Mouse (Mus musculus) gastrocnemius, postnatal 36 days (tissue): ENCODE measurements around the gene Senp6. TPM values are rescaled to one million over a fixed set of nuclear protein-coding genes. Genes with fewer than 3 reads are reported as not detected.
A peak's percentile ranks its signal among the peaks of the same experiment; 100 is the strongest.
"Not testable (repeated sequence)": the region's sequence is repeated elsewhere in the genome, so short reads cannot be mapped to it uniquely, and the experiment has no call there.

ENCODE experiments used
- DNase-seq, 2 experiments: peaks; one replicate each; pipeline ENCODE4 v3.0.0; 2022
- intact Hi-C: fragments of 180-260 bp; cut with DNase I; formaldehyde crosslinking; loops from one replicate; pipeline ENCODE4 v1.15.1; 2025
- total RNA-seq, 2 experiments: library from RNA; stranded (reverse); gene quantifications; 2 replicates each; pipeline ENCODE4 v1.2.3; 2021

Senp6 gene
- total RNA-seq, 2 experiments from 2014 or later: 42.8 to 48.2 TPM

- no peak for DNase-seq
- intact Hi-C loops: no loop called here
Measured at GRCm38 (mm10) chr9:80071616-80072015, 4.9 kb downstream of the Senp6 start.

- DNase-seq: no peak
- intact Hi-C loops: no loop called here
Measured at GRCm38 (mm10) chr9:80074067-80074466, 7.4 kb downstream of the Senp6 start.

GRCm38 (mm10) chr9:80074949-80075348 lies 8.2 kb downstream of the Senp6 start:
- intact Hi-C loops: no loop called here

GRCm38 (mm10) chr9:80080941-80081340 lies 14.2 kb downstream of the Senp6 start:
- DNase-seq: no peak
- intact Hi-C loops: no loop called here

More at GRCm38 (mm10) chr9:80074949-80075348, 8.2 kb downstream of the Senp6 start:
- no peak for DNase-seq

GRCm38 (mm10) chr9:80084429-80085092 lies 17.9 kb downstream of the Senp6 start:
- intact Hi-C loops: no loop called here
- no peak for DNase-seq

- no peak for DNase-seq
- intact Hi-C loops: no loop called here
Measured at GRCm38 (mm10) chr9:80085665-80086064, 19.0 kb downstream of the Senp6 start.

- DNase-seq, intact Hi-C loops: not testable (repeated sequence)
Measured at GRCm38 (mm10) chr9:80086272-80086966, 19.7 kb downstream of the Senp6 start.

- intact Hi-C loops: no loop called here
Measured at GRCm38 (mm10) chr9:80089409-80089808, 22.7 kb downstream of the Senp6 start.

GRCm38 (mm10) chr9:80096325-80096724 lies 29.6 kb downstream of the Senp6 start:
- DNase-seq: no peak
- intact Hi-C loops: no loop called here

More at GRCm38 (mm10) chr9:80089409-80089808, 22.7 kb downstream of the Senp6 start:
- DNase-seq: no peak

- intact Hi-C loops: no loop called here
- DNase-seq: no peak
Measured at GRCm38 (mm10) chr9:80145992-80146587, 79.4 kb downstream of the Senp6 start.

GRCm38 (mm10) chr9:80149594-80149993 lies 82.9 kb downstream of the Senp6 start:
- intact Hi-C loops: no loop called here
- no peak for DNase-seq

GRCm38 (mm10) chr9:80155277-80155676 lies 88.6 kb downstream of the Senp6 start:
- no peak for DNase-seq
- intact Hi-C loops: loop anchor here (10.0 kb wide), 1 partner anchor 90 kb away; no protein-coding TSS in a partner anchor

GRCm38 (mm10) chr9:80156780-80157179 lies 90.1 kb downstream of the Senp6 start:
- intact Hi-C loops: loop anchor here (10.0 kb wide), 1 partner anchor 88 kb away; no protein-coding TSS in a partner anchor
- DNase-seq: no peak

GRCm38 (mm10) chr9:80157840-80158465 lies 91.2 kb downstream of the Senp6 start:
- intact Hi-C loops: loop anchor here (10.0 kb wide), 1 partner anchor 87 kb away; no protein-coding TSS in a partner anchor

GRCm38 (mm10) chr9:80158937-80159336 lies 92.2 kb downstream of the Senp6 start:
- intact Hi-C loops: loop anchor here (10.0 kb wide), 1 partner anchor 86 kb away; no protein-coding TSS in a partner anchor

More at GRCm38 (mm10) chr9:80157840-80158465, 91.2 kb downstream of the Senp6 start:
- DNase-seq: no peak

GRCm38 (mm10) chr9:80161451-80161850 lies 94.7 kb downstream of the Senp6 start:
- intact Hi-C loops: no loop called here
- no peak for DNase-seq

More at GRCm38 (mm10) chr9:80158937-80159336, 92.2 kb downstream of the Senp6 start:
- DNase-seq: no peak

- no peak for DNase-seq
- intact Hi-C loops: no loop called here
Measured at GRCm38 (mm10) chr9:80163126-80163723, 96.5 kb downstream of the Senp6 start.

GRCm38 (mm10) chr9:80164191-80164590 lies 97.5 kb downstream of the Senp6 start:
- no peak for DNase-seq
- intact Hi-C loops: no loop called here

GRCm38 (mm10) chr9:80164611-80165474 lies 98.1 kb downstream of the Senp6 start, which contains the start of gene Myo6:
Myo6 (plus strand) TSS chr9:80165031.
- intact Hi-C loops: no loop called here
- DNase-seq: peak; percentile 91 to 93
